26 mouse cellular contexts compared by ENCODE assay signal in the genomic region with DNA sequence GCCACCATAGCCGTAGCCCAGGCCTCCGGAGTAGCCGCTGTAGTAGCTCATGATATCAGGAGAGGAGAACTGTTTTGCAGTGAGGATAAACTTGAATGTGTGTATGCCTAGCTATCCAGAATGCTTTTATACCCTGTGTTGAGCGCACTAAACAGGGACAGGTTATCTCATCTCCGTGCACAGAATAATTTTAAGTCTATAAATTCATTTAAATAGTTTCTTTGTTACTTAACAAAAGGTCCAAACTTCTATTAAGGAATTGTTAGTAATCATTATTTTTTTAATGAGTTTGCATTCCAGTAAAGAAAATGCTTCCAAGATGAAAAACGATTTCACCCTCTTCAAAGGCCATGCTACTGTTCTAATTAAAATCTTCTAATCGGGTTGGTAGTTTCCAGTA. TPM values are rescaled to one million over a fixed set of nuclear protein-coding genes. Genes with fewer than 3 reads are reported as not detected.
"Had no signal": no experiment of that assay in that cellular context is flagged by ENCODE, and none has a peak within 500 bp of the region (broad histone marks: within the 10 kb centered on the region; RNA-seq: fewer than 3 reads in every experiment).

A gene (minus strand): TSS at position 101 of the 400 bp plus-strand sequence.

- H3K4me1 ChIP-seq: lung, embryonic 15.5 days; megakaryocyte, embryonic 14.5 days; midbrain, embryonic 13.5 days; midbrain, embryonic 15.5 days; neural tube, embryonic 12.5 days had no signal

- H3K4me3 ChIP-seq: lung, embryonic 15.5 days; megakaryocyte, embryonic 14.5 days; midbrain, embryonic 13.5 days; midbrain, embryonic 15.5 days; neural tube, embryonic 12.5 days had no signal

- ATAC-seq: liver, postnatal 0 days; lung, postnatal 0 days; midbrain, embryonic 13.5 days; midbrain, embryonic 15.5 days had no signal

- DNase-seq: liver, postnatal 0 days; lung, adult 2 months; lung, postnatal 14 days; lung, postnatal 36 days; retina, postnatal 1 day; right cerebral cortex, adult 18-20 months; right cerebral cortex, postnatal 25 days; right cerebral cortex, postnatal 4 days; spleen, adult 18-20 months; thymus, adult 18-20 months; thymus, postnatal 14 days; thymus, postnatal 36 days had no signal

- H3K9me3 ChIP-seq: lung, embryonic 15.5 days; midbrain, embryonic 13.5 days; midbrain, embryonic 15.5 days; neural tube, embryonic 12.5 days had no signal

- H3K9ac ChIP-seq: liver, postnatal 0 days; lung, embryonic 15.5 days; midbrain, embryonic 13.5 days; midbrain, embryonic 15.5 days; neural tube, embryonic 12.5 days had no signal

- H3K4me2 ChIP-seq: lung, embryonic 15.5 days; midbrain, embryonic 11.5 days; midbrain, embryonic 13.5 days; midbrain, embryonic 15.5 days; neural tube, embryonic 12.5 days had no signal

- H3K36me3 ChIP-seq: lung, embryonic 15.5 days; midbrain, embryonic 13.5 days; midbrain, embryonic 15.5 days; neural tube, embryonic 12.5 days had no signal

- H3K27ac ChIP-seq: lung, embryonic 15.5 days; macrophage; midbrain, embryonic 13.5 days; midbrain, embryonic 15.5 days; neural tube, embryonic 12.5 days had no signal

- H3K27me3 ChIP-seq: lung, embryonic 15.5 days; megakaryocyte, embryonic 14.5 days; midbrain, embryonic 13.5 days; midbrain, embryonic 15.5 days; neural tube, embryonic 12.5 days had no signal

RNA-seq across cellular contexts. Expression of the gene that starts here (rescaled TPM):
- polyA plus RNA-seq: liver, postnatal 0 days; lung, adult 2 months; lung, embryonic 15.5 days; lung, postnatal 0 days; macrophage; midbrain, embryonic 11.5 days; midbrain, embryonic 13.5 days; midbrain, embryonic 15.5 days; midbrain, postnatal 0 days; neural tube, embryonic 12.5 days; neural tube, embryonic 14.5 days; small intestine, adult 2 months; stomach, embryonic 14.5 days; stomach, embryonic 16.5 days; thymus, postnatal 0 days had no signal
